Mouse (Mus musculus): Measurements from ENCODE around the gene Bzw1. TPM values are rescaled to one million over a fixed set of nuclear protein-coding genes. Genes with fewer than 3 reads are reported as not detected.

Gene Bzw1
- polyA plus RNA-seq, 1 experiment from 2014 or later = 329 TPM

GRCm38 (mm10) chr1:58444691-58445090 lies 52.0 kb downstream of the Bzw1 start:
- Histone ChIP-seq H3K4me2 (ENCODE audit: low read depth, low read length) (peak overlapping the region; percentile 65), H3K4me1 (replicated peaks; ENCODE audit: control insufficient read depth, insufficient read depth, low read length) (peaks cover 19% of the 10 kb centered on the region), H3K27ac (ENCODE audit: low read length) (peak overlapping the region; percentile 95), H3K27me3 (ENCODE audit: control insufficient read depth, insufficient read depth, low read depth, low read length) (no peaks in the 10 kb centered on the region), H3K9ac (ENCODE audit: low read length) (peak overlapping the region; percentile 90), H3K4me3 (ENCODE audit: low read length) (peak overlapping the region; percentile 81), H3K9me3 (ENCODE audit: control insufficient read depth, low read length) (no peaks in the 10 kb centered on the region), H3K36me3 (ENCODE audit: control insufficient read depth, insufficient read depth, low read length) (peaks cover 7% of the 10 kb centered on the region)
- ATAC-seq (ENCODE audit: low read depth) = no peak
- WGBS = 9% methylated on average over 10 of the region's 10 CpGs

GRCm38 (mm10) chr1:58445143-58445722 lies 52.5 kb downstream of the Bzw1 start, which contains the start of the genes Nif3l1 and Ppil3:
TSS of gene Nif3l1 (plus strand) at chr1:58445151.
TSS of gene Ppil3 (minus strand) at chr1:58445486.
- H3K36me3 ChIP-seq (ENCODE audit: control insufficient read depth, insufficient read depth, low read length) = peaks cover 5% of the 10 kb centered on the region
- no peaks in the 10 kb centered on the region for H3K27me3 ChIP-seq (ENCODE audit: control insufficient read depth, insufficient read depth, low read depth, low read length)
- WGBS = 0% methylated on average over 33 of the region's 33 CpGs
- H3K4me3 ChIP-seq (ENCODE audit: low read length) = peak within 1 kb of the TSS; percentile 81
- H3K9ac ChIP-seq (ENCODE audit: low read length) = peak within 1 kb of the TSS; percentile 90
- H3K4me1 ChIP-seq (replicated peaks; ENCODE audit: control insufficient read depth, insufficient read depth, low read length) = peaks cover 19% of the 10 kb centered on the region
- peak within 1 kb of the TSS; percentile 95 for H3K27ac ChIP-seq (ENCODE audit: low read length)
- peak within 1 kb of the TSS; percentile 65 for H3K4me2 ChIP-seq (ENCODE audit: low read depth, low read length)
- no peaks in the 10 kb centered on the region for H3K9me3 ChIP-seq (ENCODE audit: control insufficient read depth, low read length)
- ATAC-seq (ENCODE audit: low read depth) = peak; percentile 97

GRCm38 (mm10) chr1:58445861-58446260 lies 53.2 kb downstream of the Bzw1 start:
- no peaks in the 10 kb centered on the region for H3K9me3 ChIP-seq (ENCODE audit: control insufficient read depth, low read length)
- peaks cover 19% of the 10 kb centered on the region for H3K4me1 ChIP-seq (replicated peaks; ENCODE audit: control insufficient read depth, insufficient read depth, low read length)
- peak overlapping the region; percentile 81 for H3K4me3 ChIP-seq (ENCODE audit: low read length)
- WGBS = 2% methylated on average over 11 of the region's 11 CpGs
- H3K27ac ChIP-seq (ENCODE audit: low read length) = peak overlapping the region; percentile 95
- H3K36me3 ChIP-seq (ENCODE audit: control insufficient read depth, insufficient read depth, low read length) = peaks cover 10% of the 10 kb centered on the region
- peak overlapping the region; percentile 65 for H3K4me2 ChIP-seq (ENCODE audit: low read depth, low read length)
- H3K27me3 ChIP-seq (ENCODE audit: control insufficient read depth, insufficient read depth, low read depth, low read length) = no peaks in the 10 kb centered on the region
- no peak for ATAC-seq (ENCODE audit: low read depth)
- H3K9ac ChIP-seq (ENCODE audit: low read length) = peak overlapping the region; percentile 90

DNA sequence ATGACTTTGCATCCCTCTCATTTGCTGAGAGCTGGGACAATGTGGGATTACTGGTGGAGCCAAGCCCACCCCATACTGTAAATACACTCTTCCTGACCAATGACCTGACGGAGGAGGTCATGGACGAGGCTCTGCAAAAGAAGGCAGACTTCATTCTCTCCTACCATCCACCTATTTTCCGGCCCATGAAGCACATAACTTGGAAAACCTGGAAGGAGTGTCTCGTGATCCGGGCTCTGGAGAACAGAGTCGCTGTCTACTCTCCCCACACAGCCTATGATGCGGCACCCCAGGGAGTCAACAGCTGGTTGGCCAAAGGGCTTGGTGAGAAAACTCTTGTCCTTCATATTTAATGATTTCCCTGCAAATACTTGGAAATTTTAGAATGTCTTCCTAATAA lies 55.1 kb downstream of the Bzw1 start:
- Histone ChIP-seq H3K4me3 (ENCODE audit: low read length) (no peak overlapping the region), H3K27me3 (ENCODE audit: control insufficient read depth, insufficient read depth, low read depth, low read length) (no peaks in the 10 kb centered on the region), H3K4me2 (ENCODE audit: low read depth, low read length) (no peak overlapping the region), H3K27ac (ENCODE audit: low read length) (no peak overlapping the region), H3K9ac (ENCODE audit: low read length) (no peak overlapping the region), H3K36me3 (ENCODE audit: control insufficient read depth, insufficient read depth, low read length) (peaks cover 16% of the 10 kb centered on the region), H3K9me3 (ENCODE audit: control insufficient read depth, low read length) (no peaks in the 10 kb centered on the region), H3K4me1 (replicated peaks; ENCODE audit: control insufficient read depth, insufficient read depth, low read length) (peaks cover 19% of the 10 kb centered on the region)
- 92% methylated on average over 7 of the region's 7 CpGs for WGBS
- ATAC-seq (ENCODE audit: low read depth) = no peak

DNA sequence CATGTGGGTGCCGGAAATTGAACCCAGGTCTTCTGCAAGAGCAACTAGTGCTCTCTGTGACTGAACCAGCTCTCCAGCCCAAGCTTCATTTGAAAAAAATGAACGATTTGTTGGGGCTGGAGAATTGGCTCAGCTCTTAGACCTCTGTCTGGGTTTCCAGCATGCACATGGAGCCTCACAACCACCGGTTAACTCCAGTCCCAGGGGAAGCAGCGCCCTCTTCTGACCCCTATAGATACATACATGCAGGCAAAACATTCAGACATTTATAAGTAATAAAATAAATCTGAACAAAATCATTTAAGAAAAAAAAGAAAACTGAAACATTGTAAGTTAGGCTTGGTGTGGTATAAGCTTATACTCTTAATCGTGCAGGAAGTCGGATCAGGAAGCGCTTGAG lies 55.7 kb downstream of the Bzw1 start:
- Histone ChIP-seq H3K27me3 (ENCODE audit: control insufficient read depth, insufficient read depth, low read depth, low read length) (no peaks in the 10 kb centered on the region), H3K4me1 (replicated peaks; ENCODE audit: control insufficient read depth, insufficient read depth, low read length) (peaks cover 19% of the 10 kb centered on the region), H3K4me2 (ENCODE audit: low read depth, low read length) (no peak overlapping the region), H3K36me3 (ENCODE audit: control insufficient read depth, insufficient read depth, low read length) (peaks cover 16% of the 10 kb centered on the region), H3K9ac (ENCODE audit: low read length) (no peak overlapping the region), H3K27ac (ENCODE audit: low read length) (no peak overlapping the region), H3K9me3 (ENCODE audit: control insufficient read depth, low read length) (no peaks in the 10 kb centered on the region), H3K4me3 (ENCODE audit: low read length) (no peak overlapping the region)
- no peak for ATAC-seq (ENCODE audit: low read depth)
- 61% methylated on average over 7 of the region's 7 CpGs for WGBS

DNA sequence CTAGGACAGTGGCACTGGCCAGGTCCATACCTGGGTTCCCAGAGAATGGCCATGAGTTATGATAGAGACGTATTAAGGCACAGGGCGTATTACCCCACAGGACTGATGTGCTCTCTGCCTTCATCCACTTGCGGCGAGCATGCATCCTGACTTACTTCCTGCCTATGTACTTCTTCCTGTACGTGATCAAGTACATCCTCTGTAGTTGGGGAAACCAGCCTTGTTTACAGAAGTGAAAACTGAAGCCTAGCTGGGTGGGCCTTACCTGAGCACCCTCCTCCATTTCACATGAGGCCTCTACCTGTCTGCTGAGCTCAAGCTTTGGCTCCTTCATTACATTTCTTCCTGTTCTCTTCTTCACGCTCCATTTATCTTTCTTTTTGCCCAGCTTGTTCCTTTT lies 61.6 kb downstream of the Bzw1 start:
- no peak overlapping the region for H3K9ac ChIP-seq (ENCODE audit: low read length)
- H3K36me3 ChIP-seq (ENCODE audit: control insufficient read depth, insufficient read depth, low read length) = peaks cover 43% of the 10 kb centered on the region
- H3K27me3 ChIP-seq (ENCODE audit: control insufficient read depth, insufficient read depth, low read depth, low read length) = no peaks in the 10 kb centered on the region
- WGBS = 81% methylated on average over 6 of the region's 6 CpGs
- no peak for ATAC-seq (ENCODE audit: low read depth)
- no peak overlapping the region for H3K27ac ChIP-seq (ENCODE audit: low read length)
- no peaks in the 10 kb centered on the region for H3K9me3 ChIP-seq (ENCODE audit: control insufficient read depth, low read length)
- H3K4me2 ChIP-seq (ENCODE audit: low read depth, low read length) = no peak overlapping the region
- H3K4me1 ChIP-seq (replicated peaks; ENCODE audit: control insufficient read depth, insufficient read depth, low read length) = no peaks in the 10 kb centered on the region
- no peak overlapping the region for H3K4me3 ChIP-seq (ENCODE audit: low read length)

Other genes with a start within 250 kb of the Bzw1 start
- 0.05 and 0.26 TPM in 2 replicates for gene Aox4, start 182.5 kb upstream of the Bzw1 start, polyA plus RNA-seq (2015; fragmentation: Nextera tagmentation; extraction: Ambion mirVana)
- 0.05 TPM in 1 of 2 replicates, not detected in the other for gene Aox2, start 114.6 kb upstream of the Bzw1 start, polyA plus RNA-seq (2015; fragmentation: Nextera tagmentation; extraction: Ambion mirVana)
- gene Clk1, start 31.2 kb downstream of the Bzw1 start, polyA plus RNA-seq (2015; fragmentation: Nextera tagmentation; extraction: Ambion mirVana) = 205 and 227 TPM in 2 replicates
- gene Nif3l1, start 52.3 kb downstream of the Bzw1 start, polyA plus RNA-seq (2015; fragmentation: Nextera tagmentation; extraction: Ambion mirVana) = 37.4 and 37.8 TPM in 2 replicates
- 45.8 and 52.5 TPM in 2 replicates for gene Ppil3, start 52.6 kb downstream of the Bzw1 start, polyA plus RNA-seq (2015; fragmentation: Nextera tagmentation; extraction: Ambion mirVana)
- 24.1 and 25.7 TPM in 2 replicates for gene Orc2, start 112.2 kb downstream of the Bzw1 start, polyA plus RNA-seq (2015; fragmentation: Nextera tagmentation; extraction: Ambion mirVana)
- 7.2 and 8.7 TPM in 2 replicates for gene Fam126b, start 193.4 kb downstream of the Bzw1 start, polyA plus RNA-seq (2015; fragmentation: Nextera tagmentation; extraction: Ambion mirVana)
- gene Ndufb3, start 193.5 kb downstream of the Bzw1 start, polyA plus RNA-seq (2015; fragmentation: Nextera tagmentation; extraction: Ambion mirVana) = 176 and 178 TPM in 2 replicates

All from lung, embryonic 16.5 days (tissue).